Mouse (Mus musculus) liver, embryonic 14.5 days (tissue): ENCODE data around the gene Fbxl5.

Source experiments
- CTCF ChIP-seq: IDR thresholded peaks from 2 replicates; pipeline ENCODE4 v1.5.1; 2016; ENCODE audit warnings: antibody characterized with exemption, low read depth, control low read depth
- EP300 ChIP-seq: IDR thresholded peaks from 2 replicates; pipeline ENCODE4 v1.6.1; 2016; ENCODE audit warnings: antibody characterized with exemption, low read depth

- TF ChIP-seq CTCF: peak; percentile 73
- no peak for TF ChIP-seq EP300
Measured at GRCm38 (mm10) chr5:43837372-43837771, 15.9 kb upstream of the Fbxl5 start.
